Mouse (Mus musculus) colon, adult 2 months (tissue): Measurements from ENCODE around the gene Rapgef2. TPM values are rescaled to one million over a fixed set of nuclear protein-coding genes. Genes with fewer than 3 reads are reported as not detected.

Source experiments
- polyA plus RNA-seq: library from polyadenylated mRNA; depleted of rRNA; stranded (reverse); fragments of >200 nt; gene quantifications from 2 replicates; pipeline ENCODE4 v1.2.3, GENCODE M21; 2012; rRNA removed

Gene Rapgef2
- polyA plus RNA-seq, result 5.4 and 5.8 TPM in 2 replicates

GRCm38 (mm10) chr3:79286376-79287107 lies at the start of gene Rapgef2:
Gene Rapgef2, minus strand, starts transcription at chr3:79286517.

Other genes with a start within 250 kb of the Rapgef2 start
- not detected in 2 replicates for gene Gm17359, start 50.1 kb upstream of the Rapgef2 start, polyA plus RNA-seq